Mouse (Mus musculus): ENCODE results near the gene Cabp7. TPM values are rescaled to one million over a fixed set of nuclear protein-coding genes. Genes with fewer than 3 reads are reported as not detected.

Gene Cabp7
- polyA plus RNA-seq (2014; fragmentation: Illumina TruSeq; extraction: RNeasy Lipid Tissue Mini Kit (QIAGEN cat#74804); ENCODE audit: low read depth, low replicate concordance): not detected

DNA sequence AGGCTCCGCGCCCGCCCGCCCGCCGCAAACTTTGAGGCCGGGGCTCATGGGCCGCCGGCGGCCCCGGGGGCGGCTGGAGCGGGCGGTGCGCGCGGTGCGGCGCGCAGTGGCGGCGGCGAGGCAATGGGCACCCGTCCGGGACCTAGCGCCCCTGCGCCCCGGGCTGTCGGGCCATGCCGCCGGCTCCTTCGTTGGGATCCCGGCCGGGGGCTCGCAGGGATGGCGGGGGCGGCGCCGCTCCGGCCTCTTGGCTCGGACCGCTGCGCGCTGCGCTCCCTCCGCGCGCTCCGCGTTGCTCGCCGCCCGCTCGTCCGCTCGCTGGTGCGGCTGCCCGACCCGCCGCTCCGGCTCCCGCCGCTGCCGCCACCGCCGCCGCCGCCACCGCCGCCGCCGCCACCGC, at the start of gene Cabp7:
Cabp7 (minus strand) TSS at position 46 of the 400 bp plus-strand sequence.

GRCm38 (mm10) chr11:4704072-4704964, 42.3 kb downstream of the Cabp7 start, which contains the start of the genes Uqcr10 and Zmat5:
Gene Uqcr10 (minus strand): TSS chr11:4704342.
Gene Zmat5 (plus strand): TSS chr11:4704678.

Other genes starting within 250 kb of the Cabp7 start
- 18.8 TPM for gene Mtmr3, start 151.9 kb downstream of the Cabp7 start, polyA plus RNA-seq (2014; fragmentation: Illumina TruSeq; extraction: RNeasy Lipid Tissue Mini Kit (QIAGEN cat#74804); ENCODE audit: low read depth, low replicate concordance)
- gene Gm11032, start 126.7 kb downstream of the Cabp7 start, polyA plus RNA-seq (2014; fragmentation: Illumina TruSeq; extraction: RNeasy Lipid Tissue Mini Kit (QIAGEN cat#74804); ENCODE audit: low read depth, low replicate concordance): not detected
- 22.0 TPM for gene Ascc2, start 109.0 kb downstream of the Cabp7 start, polyA plus RNA-seq (2014; fragmentation: Illumina TruSeq; extraction: RNeasy Lipid Tissue Mini Kit (QIAGEN cat#74804); ENCODE audit: low read depth, low replicate concordance)
- gene Uqcr10, start 42.4 kb downstream of the Cabp7 start, polyA plus RNA-seq (2014; fragmentation: Illumina TruSeq; extraction: RNeasy Lipid Tissue Mini Kit (QIAGEN cat#74804); ENCODE audit: low read depth, low replicate concordance): 38.8 TPM
- not detected for gene Zmat5, start 42.1 kb downstream of the Cabp7 start, polyA plus RNA-seq (2014; fragmentation: Illumina TruSeq; extraction: RNeasy Lipid Tissue Mini Kit (QIAGEN cat#74804); ENCODE audit: low read depth, low replicate concordance)
- gene Nf2, start 102.8 kb upstream of the Cabp7 start, polyA plus RNA-seq (2014; fragmentation: Illumina TruSeq; extraction: RNeasy Lipid Tissue Mini Kit (QIAGEN cat#74804); ENCODE audit: low read depth, low replicate concordance): 217 TPM
- gene Nipsnap1, start 127.2 kb upstream of the Cabp7 start, polyA plus RNA-seq (2014; fragmentation: Illumina TruSeq; extraction: RNeasy Lipid Tissue Mini Kit (QIAGEN cat#74804); ENCODE audit: low read depth, low replicate concordance): 25.3 TPM
- gene Thoc5, start 148.5 kb upstream of the Cabp7 start, polyA plus RNA-seq (2014; fragmentation: Illumina TruSeq; extraction: RNeasy Lipid Tissue Mini Kit (QIAGEN cat#74804); ENCODE audit: low read depth, low replicate concordance): 8.7 TPM
- 1.1 TPM for gene Nefh, start 201.3 kb upstream of the Cabp7 start, polyA plus RNA-seq (2014; fragmentation: Illumina TruSeq; extraction: RNeasy Lipid Tissue Mini Kit (QIAGEN cat#74804); ENCODE audit: low read depth, low replicate concordance)
- 71.3 TPM for gene Ap1b1, start 240.0 kb upstream of the Cabp7 start, polyA plus RNA-seq (2014; fragmentation: Illumina TruSeq; extraction: RNeasy Lipid Tissue Mini Kit (QIAGEN cat#74804); ENCODE audit: low read depth, low replicate concordance)